Mouse (Mus musculus): ENCODE measurements around the gene Zmiz1.

Zmiz1 gene

DNA sequence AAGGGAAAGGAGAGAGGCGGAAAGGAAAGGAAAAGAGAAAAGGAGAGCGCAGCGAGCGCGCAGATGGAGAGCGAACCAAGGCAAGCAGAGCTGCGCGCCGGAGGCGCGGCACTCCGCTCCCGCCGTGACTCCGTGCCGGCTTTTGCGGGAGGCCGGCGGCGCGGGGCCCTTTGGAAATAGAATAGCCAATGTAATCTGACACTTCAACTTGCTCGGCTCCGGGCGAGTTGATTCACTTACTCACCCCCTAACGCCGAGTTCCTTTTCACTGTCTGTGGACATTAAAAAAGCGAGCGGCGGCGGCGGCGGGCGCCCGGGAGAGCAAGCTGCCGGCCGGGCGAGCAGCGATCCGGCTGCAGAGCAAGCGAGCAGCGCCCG lies at the start of gene Zmiz1:
Gene Zmiz1, plus strand, starts transcription at position 170 of the 378 bp plus-strand sequence.
- DNase-seq: peak; percentile 86

GRCm38 (mm10) chr14:25411848-25412527 lies 47.0 kb upstream of the Zmiz1 start:
- no peak for DNase-seq

- DNase-seq: no peak
Measured at GRCm38 (mm10) chr14:25412811-25413210, 46.2 kb upstream of the Zmiz1 start.

DNA sequence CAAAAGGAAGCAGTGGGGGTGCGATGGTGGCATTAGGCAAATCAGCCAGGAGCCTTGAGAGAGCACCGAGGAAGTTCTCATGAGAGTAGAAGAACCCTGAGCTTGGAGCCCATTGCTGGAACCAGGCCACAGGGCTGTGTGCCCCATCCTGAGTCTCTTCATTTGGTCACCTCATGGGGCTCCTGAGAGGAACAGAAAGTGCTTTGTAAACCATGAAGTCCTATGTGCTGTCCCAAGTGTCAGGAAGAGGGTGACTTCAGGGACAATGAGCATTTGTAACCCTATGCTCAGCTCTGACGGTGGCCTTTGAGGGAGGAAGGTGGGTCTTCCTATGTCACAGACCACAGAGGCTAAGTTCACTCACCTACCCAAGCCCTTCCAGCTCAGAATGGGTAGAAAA lies 45.5 kb upstream of the Zmiz1 start:
- DNase-seq: no peak

DNA sequence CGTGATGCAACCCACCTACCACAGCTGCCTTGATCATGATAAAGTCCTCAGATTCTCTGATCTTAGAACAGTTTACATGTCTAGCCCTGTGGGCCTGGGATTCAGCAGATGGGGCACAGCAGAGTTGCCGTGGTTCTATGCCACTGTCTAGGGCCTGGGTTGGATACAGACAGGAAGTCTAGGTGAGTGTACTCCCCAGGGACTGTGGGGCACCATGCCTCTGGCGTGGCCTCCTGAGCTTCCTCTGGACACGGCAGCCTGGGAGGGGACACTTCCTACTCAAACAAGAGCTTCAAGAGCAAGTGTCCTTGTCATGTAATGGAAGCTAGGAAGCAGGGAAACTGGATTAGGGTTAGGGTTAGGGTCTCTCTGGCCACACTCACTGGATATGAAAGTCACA lies 44.9 kb upstream of the Zmiz1 start:
- no peak for DNase-seq

DNA sequence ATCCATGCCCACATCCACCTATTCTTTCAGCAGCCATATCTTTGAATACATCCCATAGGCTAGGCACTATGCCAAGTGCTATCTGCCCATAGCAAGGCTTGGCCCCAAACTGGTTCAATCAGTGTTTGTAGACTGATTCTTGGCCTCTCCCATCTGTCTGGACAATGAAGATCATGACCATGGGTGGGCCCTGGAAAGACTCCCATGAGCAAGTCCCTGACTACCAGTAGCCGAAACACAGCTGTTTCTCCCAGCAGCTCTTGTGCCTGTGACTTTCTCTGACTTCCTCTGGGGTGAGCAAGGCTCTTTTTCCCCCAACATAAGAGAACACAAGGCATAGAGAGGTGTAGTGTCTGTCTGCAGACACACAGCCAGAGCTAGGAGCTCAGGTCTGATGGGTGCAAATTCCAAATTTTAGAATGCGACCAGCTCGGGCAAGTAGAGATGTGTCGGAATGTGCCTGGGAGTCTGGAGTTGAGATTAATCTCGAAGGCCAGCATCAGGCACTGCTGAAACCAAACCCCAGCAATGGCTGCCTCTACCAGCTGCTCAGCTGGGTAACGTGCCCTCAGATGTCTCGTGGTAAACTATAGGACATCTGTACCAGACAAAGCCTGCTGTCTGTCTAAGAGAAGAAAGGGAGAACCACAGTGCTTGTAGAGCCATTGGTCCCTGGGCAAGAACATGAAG lies 38.8 kb upstream of the Zmiz1 start:
- DNase-seq: no peak

DNA sequence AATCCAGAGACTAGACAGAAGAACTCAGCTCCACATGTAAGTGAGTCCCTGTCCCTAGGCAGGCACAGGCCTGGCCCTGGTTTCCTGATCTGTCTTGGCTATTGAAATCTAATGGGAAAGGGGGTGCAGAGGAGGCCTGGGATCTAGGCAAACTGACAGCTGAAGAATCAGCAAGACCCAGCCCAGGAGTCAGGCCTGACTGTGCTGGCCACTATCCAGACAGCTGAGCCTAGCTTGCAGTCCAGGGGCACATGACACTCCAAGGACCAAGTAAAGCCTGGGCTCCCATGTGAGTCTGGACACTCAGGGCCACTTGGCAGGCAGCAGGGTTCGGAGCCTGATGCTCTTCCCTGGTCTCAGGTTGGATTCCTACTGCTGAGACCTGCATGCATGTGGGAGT lies 38.0 kb upstream of the Zmiz1 start:
- DNase-seq: no peak

GRCm38 (mm10) chr14:25421596-25422001 lies 37.4 kb upstream of the Zmiz1 start:
- peak; percentile 50 for DNase-seq

GRCm38 (mm10) chr14:25422946-25423345 lies 36.0 kb upstream of the Zmiz1 start:
- DNase-seq: no peak

GRCm38 (mm10) chr14:25423721-25424443 lies 35.1 kb upstream of the Zmiz1 start:
- DNase-seq: peak; percentile 57

- DNase-seq: no peak
Measured at GRCm38 (mm10) chr14:25438255-25438654, 20.7 kb upstream of the Zmiz1 start.

GRCm38 (mm10) chr14:25440116-25440515 lies 18.9 kb upstream of the Zmiz1 start:
- no peak for DNase-seq

GRCm38 (mm10) chr14:25440777-25441176 lies 18.2 kb upstream of the Zmiz1 start:
- DNase-seq: no peak

- no peak for DNase-seq
Measured at GRCm38 (mm10) chr14:25441469-25441868, 17.5 kb upstream of the Zmiz1 start.

GRCm38 (mm10) chr14:25442676-25443075 lies 16.3 kb upstream of the Zmiz1 start:
- no peak for DNase-seq

GRCm38 (mm10) chr14:25447136-25447775 lies 11.7 kb upstream of the Zmiz1 start:
- DNase-seq: no peak

- DNase-seq: no peak
Measured at GRCm38 (mm10) chr14:25448471-25448870, 10.5 kb upstream of the Zmiz1 start.

GRCm38 (mm10) chr14:25451099-25451667 lies 7.8 kb upstream of the Zmiz1 start:
- DNase-seq: peak; percentile 49

- DNase-seq: peak; percentile 50
Measured at GRCm38 (mm10) chr14:25451699-25452632, 7.0 kb upstream of the Zmiz1 start.

- DNase-seq: no peak
Measured at GRCm38 (mm10) chr14:25452633-25453025, 6.4 kb upstream of the Zmiz1 start.

- no peak for DNase-seq
Measured at GRCm38 (mm10) chr14:25454066-25454760, 4.8 kb upstream of the Zmiz1 start.
